Mouse (Mus musculus) heart, postnatal 10 days (tissue): ENCODE results near the gene Nrgn. TPM values are rescaled to one million over a fixed set of nuclear protein-coding genes. Genes with fewer than 3 reads are reported as not detected.

ENCODE experiments used
- total RNA-seq, 2 experiments: library from RNA; stranded (reverse); gene quantifications; 2 replicates each; pipeline ENCODE4 v1.2.3; 2021

Nrgn gene
- total RNA-seq, 2 experiments from 2014 or later = 3.1 to 5.6 TPM

Other genes with a start within 250 kb of the Nrgn start
- 1 to 10 TPM; 2.3 to 2.9 TPM for gene Ccdc15, start 204.5 kb downstream of the Nrgn start, total RNA-seq
- gene Hepacam, start 185.6 kb downstream of the Nrgn start, total RNA-seq = under 1 TPM in 1 of 2 experiments, not detected in 1; 0.24 TPM
- gene Robo4, start 151.0 kb downstream of the Nrgn start, total RNA-seq = 10 to 100 TPM; 40.9 to 50.6 TPM
- not detected for gene Robo3, start 119.7 kb downstream of the Nrgn start, total RNA-seq
- gene Msantd2, start 63.6 kb downstream of the Nrgn start, total RNA-seq = 10 to 100 TPM; 11.7 to 16.4 TPM
- 100 to 1,000 TPM; 125 to 131 TPM for gene Esam, start 24.8 kb downstream of the Nrgn start, total RNA-seq
- 10 to 100 TPM in 1 of 2 experiments, 1 to 10 TPM in 1; 5.6 to 10.4 TPM for gene Vsig2, start 13.6 kb downstream of the Nrgn start, total RNA-seq
- gene Siae, start 2.8 kb upstream of the Nrgn start, total RNA-seq = 1 to 10 TPM; 8.7 to 9.8 TPM
- gene Spa17, start 60.8 kb upstream of the Nrgn start, total RNA-seq = 1 to 10 TPM; 3.4 to 3.9 TPM
- 10 to 100 TPM; 51.5 to 52.8 TPM for gene Tbrg1, start 104.4 kb upstream of the Nrgn start, total RNA-seq
- gene Panx3, start 116.3 kb upstream of the Nrgn start, total RNA-seq = not detected
- not detected for gene Olfr160, start 163.3 kb upstream of the Nrgn start, total RNA-seq
- not detected for gene Olfr874, start 192.2 kb upstream of the Nrgn start, total RNA-seq
- not detected for gene Olfr875, start 219.0 kb upstream of the Nrgn start, total RNA-seq